Mouse (Mus musculus) heart, adult 2 months (tissue): ENCODE data around the gene Mslnl.
A peak's percentile ranks its signal among the peaks of the same experiment; 100 is the strongest.

Experiments
- CTCF ChIP-seq: fragments of 200-600 bp; IDR thresholded peaks from 2 replicates; pipeline ENCODE4 v1.8.1; 2022; ENCODE audit warnings: antibody characterized with exemption, mild to moderate bottlenecking, moderate library complexity
- EP300 ChIP-seq: fragments of 200-500 bp; IDR thresholded peaks from 2 replicates; pipeline ENCODE4 v1.6.1; 2011; ENCODE audit warnings: low read depth, low read length, control low read depth; ENCODE audit not compliant: insufficient read depth
- POLR2A ChIP-seq: fragments of 200-500 bp; IDR thresholded peaks from 2 replicates; pipeline ENCODE4 v1.6.1; 2011; ENCODE audit warnings: mild to moderate bottlenecking, low read depth, low read length, control low read depth; ENCODE audit not compliant: insufficient read depth

- TF ChIP-seq POLR2A: no peak
- TF ChIP-seq CTCF: peak; percentile 94
- no peak for TF ChIP-seq EP300
Observed at GRCm38 (mm10) chr17:25698446-25698845, 37.4 kb upstream of the Mslnl start.
